Mouse (Mus musculus) ES-CJ7 (cell line): ENCODE data around the gene Msl1.

ENCODE experiments used
- DNase-seq: peaks from one replicate; pipeline ENCODE4 v3.0.0; 2011; ENCODE audit warnings: low read depth, low spot score

Msl1 gene

GRCm38 (mm10) chr11:98764091-98764490 lies 31.2 kb upstream of the Msl1 start:
- DNase-seq = no peak

- DNase-seq = no peak
Observed at GRCm38 (mm10) chr11:98764746-98765145, 30.6 kb upstream of the Msl1 start.

GRCm38 (mm10) chr11:98765421-98766309 lies 29.7 kb upstream of the Msl1 start:
- DNase-seq = no peak

GRCm38 (mm10) chr11:98766346-98766745 lies 29.0 kb upstream of the Msl1 start:
- DNase-seq = no peak

- no peak for DNase-seq
Observed at GRCm38 (mm10) chr11:98766816-98767215, 28.5 kb upstream of the Msl1 start.

- peak; percentile 65 for DNase-seq
Observed at GRCm38 (mm10) chr11:98767276-98767675, 28.0 kb upstream of the Msl1 start.

- no peak for DNase-seq
Observed at GRCm38 (mm10) chr11:98767713-98768112, 27.6 kb upstream of the Msl1 start.

- no peak for DNase-seq
Observed at GRCm38 (mm10) chr11:98768127-98769006, 26.9 kb upstream of the Msl1 start.

GRCm38 (mm10) chr11:98769007-98769954 lies 26.0 kb upstream of the Msl1 start:
- no peak for DNase-seq

GRCm38 (mm10) chr11:98770096-98770975 lies 25.0 kb upstream of the Msl1 start:
- DNase-seq = no peak

- no peak for DNase-seq
Observed at GRCm38 (mm10) chr11:98771131-98771530, 24.2 kb upstream of the Msl1 start.

GRCm38 (mm10) chr11:98771844-98772525 lies 23.3 kb upstream of the Msl1 start:
- DNase-seq = no peak

GRCm38 (mm10) chr11:98772667-98773171 lies 22.6 kb upstream of the Msl1 start:
- DNase-seq = no peak

GRCm38 (mm10) chr11:98773635-98774295 lies 21.6 kb upstream of the Msl1 start:
- DNase-seq = peak; percentile 98

GRCm38 (mm10) chr11:98774582-98775347 lies 20.6 kb upstream of the Msl1 start, which contains the start of gene Nr1d1:
Nr1d1 (minus strand) TSS chr11:98775333.
- DNase-seq = no peak

GRCm38 (mm10) chr11:98775348-98776051 lies 19.8 kb upstream of the Msl1 start:
- peak; percentile 99 for DNase-seq

GRCm38 (mm10) chr11:98776052-98776764 lies 19.1 kb upstream of the Msl1 start:
- DNase-seq = no peak
